In genomic region chr8:120726051-120726450, GRCm38 (mm10) we compare ENCODE assay signal across 22 mouse cellular contexts. TPM values are rescaled to one million over a fixed set of nuclear protein-coding genes. Genes with fewer than 3 reads are reported as not detected.
DNase-seq lines count a peak whose midpoint lies in the region; ATAC-seq and TF ChIP-seq lines count a peak whose summit lies in the region.
"Had no signal": no experiment of that assay in that cellular context is flagged by ENCODE, and none has a peak within 500 bp of the region (broad histone marks: within the 10 kb centered on the region; RNA-seq: fewer than 3 reads in every experiment).

No protein-coding gene starts in this region.

- no peaks in the 10 kb centered on the region for H3K36me3 ChIP-seq in liver, postnatal 0 days (replicated peaks; ENCODE audit: insufficient read depth, low read length)
- H3K36me3 ChIP-seq in liver, embryonic 12.5 days = no peaks in the 10 kb centered on the region
- H3K36me3 ChIP-seq: embryonic facial prominence, embryonic 12.5 days; forebrain, embryonic 12.5 days; G1E; heart, embryonic 15.5 days; hindbrain, embryonic 13.5 days had no signal

- no peak for ATAC-seq in liver, postnatal 0 days
- no peak for ATAC-seq in liver, embryonic 12.5 days
- ATAC-seq: forebrain, embryonic 16.5 days had no signal

- no peak for DNase-seq in liver, postnatal 0 days
- peak; percentile 20 for DNase-seq in thymus, postnatal 14 days
- no peak for DNase-seq in thymus, postnatal 4 days
- peak; percentile 22 for DNase-seq in yolk sac, embryonic 10.5 days (ENCODE audit: low spot score)
- DNase-seq in adipocyte (ENCODE audit: low spot score) = no peak
- DNase-seq in heart, adult 9 months (ENCODE audit: low spot score in 2 of 2) = no peak
- DNase-seq: adrenal gland, postnatal 10 days; cerebellum, adult 11-12 months; cerebellum, adult 9-10 months; cerebellum, postnatal 25 days; gastrocnemius, postnatal 10 days; heart, adult 18-20 months; heart, postnatal 14 days had no signal

- no peak for TF ChIP-seq POLR2A in bone marrow, adult 2 months (IDR thresholded peaks at IDR 0.05; ENCODE audit: borderline replicate concordance, control insufficient read depth, low read depth, low read length)

- TF ChIP-seq CTCF in liver, postnatal 0 days (IDR thresholded peaks at IDR 0.05; ENCODE audit: low read depth) = no peak
- no peak for TF ChIP-seq CTCF in bone marrow, adult 2 months (IDR thresholded peaks at IDR 0.05; ENCODE audit: control insufficient read depth, insufficient read depth, low read length)

- 42% methylated on average over 5 of the region's 5 CpGs for WGBS in liver, postnatal 0 days (ENCODE audit: insufficient replicate concordance)
- 40% methylated on average over 5 of the region's 5 CpGs for WGBS in liver, embryonic 12.5 days (ENCODE audit: insufficient replicate concordance)
- 15% methylated on average over 5 of the region's 5 CpGs for WGBS in bone marrow, adult 2 months

- H3K9me3 ChIP-seq in liver, postnatal 0 days (ENCODE audit: low read length) = 0 out of 2 replicates have a peak, but pooled peaks cover 3% of the 10 kb centered on the region
- H3K9me3 ChIP-seq in liver, embryonic 12.5 days (replicated peaks) = peaks cover 12% of the 10 kb centered on the region; the same call in 1 of the 2 replicates
- H3K9me3 ChIP-seq: embryonic facial prominence, embryonic 12.5 days; heart, embryonic 15.5 days; hindbrain, embryonic 13.5 days had no signal

- no peaks in the 10 kb centered on the region for H3K27me3 ChIP-seq in liver, postnatal 0 days (ENCODE audit: insufficient read depth, low read length)
- peaks cover 8% of the 10 kb centered on the region; the same call in 1 of the 2 replicates for H3K27me3 ChIP-seq in liver, embryonic 12.5 days (replicated peaks)
- H3K27me3 ChIP-seq: forebrain, embryonic 12.5 days had no signal

- peak overlapping the region; percentile 46 for H3K27ac ChIP-seq in liver, postnatal 0 days (ENCODE audit: low read depth)
- no peak overlapping the region for H3K27ac ChIP-seq in liver, embryonic 12.5 days
- peak overlapping the region; percentile 65 for H3K27ac ChIP-seq in bone marrow, adult 2 months (ENCODE audit: control insufficient read depth, insufficient read depth, low read depth, low read length, poor library complexity)
- H3K27ac ChIP-seq: embryonic facial prominence, embryonic 12.5 days; forebrain, embryonic 12.5 days; heart, embryonic 15.5 days; hindbrain, embryonic 13.5 days had no signal

- no peak overlapping the region for H3K4me2 ChIP-seq in liver, postnatal 0 days (ENCODE audit: low read depth, low read length)
- no peak overlapping the region for H3K4me2 ChIP-seq in liver, embryonic 12.5 days
- H3K4me2 ChIP-seq: embryonic facial prominence, embryonic 12.5 days; forebrain, embryonic 12.5 days; heart, embryonic 11.5 days; heart, embryonic 15.5 days; hindbrain, embryonic 13.5 days had no signal

- H3K9ac ChIP-seq in liver, postnatal 0 days (replicated peaks) = no peak overlapping the region
- H3K9ac ChIP-seq in liver, embryonic 12.5 days = no peak overlapping the region
- H3K9ac ChIP-seq: embryonic facial prominence, embryonic 12.5 days; forebrain, embryonic 12.5 days; heart, embryonic 15.5 days; hindbrain, embryonic 13.5 days had no signal

- no peak overlapping the region for H3K4me3 ChIP-seq in liver, postnatal 0 days (ENCODE audit: low read depth, low read length)
- H3K4me3 ChIP-seq in liver, embryonic 12.5 days = no peak overlapping the region
- no peak overlapping the region for H3K4me3 ChIP-seq in bone marrow, adult 2 months (replicated peaks; ENCODE audit: control insufficient read depth, low read depth, low read length)
- H3K4me3 ChIP-seq: embryonic facial prominence, embryonic 12.5 days; forebrain, embryonic 12.5 days; heart, embryonic 15.5 days; hindbrain, embryonic 13.5 days had no signal

- peaks cover 16% of the 10 kb centered on the region; the same call in 1 of the 2 replicates for H3K4me1 ChIP-seq in liver, postnatal 0 days (ENCODE audit: insufficient read depth)
- H3K4me1 ChIP-seq in liver, embryonic 12.5 days = peaks cover 17% of the 10 kb centered on the region; the same call in 1 of the 2 replicates
- H3K4me1 ChIP-seq in bone marrow, adult 2 months (ENCODE audit: control insufficient read depth, insufficient read depth, low read length) = no peaks in the 10 kb centered on the region
- H3K4me1 ChIP-seq: embryonic facial prominence, embryonic 12.5 days; heart, embryonic 15.5 days; hindbrain, embryonic 13.5 days had no signal

- no peak for TF ChIP-seq EP300 in liver, postnatal 0 days (IDR thresholded peaks at IDR 0.05; ENCODE audit: low read depth)

RNA-seq across cellular contexts. Expression of gene Irf8, which starts 10.1 kb away (rescaled TPM):
- 28.3 and 31.8 TPM in 2 replicates for polyA plus RNA-seq in liver, postnatal 0 days (2015; fragmentation: Nextera tagmentation; extraction: Ambion mirVana)
- 10.6 TPM in 2 replicates for polyA plus RNA-seq in liver, embryonic 12.5 days (2016; fragmentation: Nextera tagmentation; extraction: Ambion mirVana)
- polyA plus RNA-seq in bone marrow, adult 2 months (2011; ENCODE audit: insufficient read depth, insufficient read length, low replicate concordance, missing spikeins) = 32.8 and 80.9 TPM in 2 replicates

RNA-seq across cellular contexts. Expression of gene Emc8, which starts 57.7 kb away (rescaled TPM):
- polyA plus RNA-seq in liver, postnatal 0 days (2015; fragmentation: Nextera tagmentation; extraction: Ambion mirVana) = 81.1 and 83.9 TPM in 2 replicates
- polyA plus RNA-seq in liver, embryonic 12.5 days (2016; fragmentation: Nextera tagmentation; extraction: Ambion mirVana) = 171 and 180 TPM in 2 replicates
- polyA plus RNA-seq in bone marrow, adult 2 months (2011; ENCODE audit: insufficient read depth, insufficient read length, low replicate concordance, missing spikeins) = 28.5 and 66.3 TPM in 2 replicates

RNA-seq across cellular contexts. Expression of gene Cox4i1, which starts 58.0 kb away (rescaled TPM):
- 1,191 and 1,240 TPM in 2 replicates for polyA plus RNA-seq in liver, postnatal 0 days (2015; fragmentation: Nextera tagmentation; extraction: Ambion mirVana)
- polyA plus RNA-seq in liver, embryonic 12.5 days (2016; fragmentation: Nextera tagmentation; extraction: Ambion mirVana) = 769 and 831 TPM in 2 replicates
- polyA plus RNA-seq in bone marrow, adult 2 months (2011; ENCODE audit: insufficient read depth, insufficient read length, low replicate concordance, missing spikeins) = 413 and 448 TPM in 2 replicates

RNA-seq across cellular contexts. Expression of gene Gm27021, which starts 58.2 kb away (rescaled TPM):
- 0.58 and 1.4 TPM in 2 replicates for polyA plus RNA-seq in liver, postnatal 0 days (2015; fragmentation: Nextera tagmentation; extraction: Ambion mirVana)
- 0.69 and 0.79 TPM in 2 replicates for polyA plus RNA-seq in liver, embryonic 12.5 days (2016; fragmentation: Nextera tagmentation; extraction: Ambion mirVana)
- not detected in 2 replicates for polyA plus RNA-seq in bone marrow, adult 2 months (2011; ENCODE audit: insufficient read depth, insufficient read length, low replicate concordance, missing spikeins)

Comparison
In these comparisons a context has a peak if more than half of its experiments do, and no peak if none do; other contexts are left out.
1. DNase-seq: peak in thymus, postnatal 14 days (single experiment) and yolk sac, embryonic 10.5 days (single experiment); none in liver, postnatal 0 days (single experiment), thymus, postnatal 4 days (single experiment), adipocyte (single experiment) and heart, adult 9 months (0 of 2).